Mouse (Mus musculus): ENCODE measurements around the gene Krt73.

Gene Krt73

DNA sequence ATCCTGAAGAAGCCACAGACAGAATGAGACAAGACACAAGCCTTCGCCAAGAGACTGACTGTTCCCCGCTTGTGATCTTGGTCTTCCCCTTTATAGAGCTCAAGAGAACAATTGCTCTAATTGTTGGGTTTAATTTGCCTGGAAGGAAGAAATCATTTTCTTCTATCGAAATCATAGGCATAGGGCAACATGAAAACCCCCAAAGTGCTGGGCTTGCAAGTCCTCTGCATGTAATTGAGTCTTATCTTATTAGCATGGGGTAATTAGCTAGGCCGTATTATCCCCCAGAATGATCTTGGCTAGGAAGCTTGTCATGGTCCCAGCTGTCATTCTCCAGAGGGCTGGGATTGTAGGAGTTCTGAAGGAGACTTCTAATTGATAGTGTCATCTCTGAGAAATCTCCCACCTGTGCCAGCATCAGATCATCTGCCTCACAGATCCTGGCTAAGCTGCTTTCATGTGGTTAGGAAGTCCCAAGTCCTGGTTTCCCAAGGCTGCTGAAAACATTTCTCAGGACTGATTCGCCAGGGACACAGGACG lies at the start of gene Krt73:
TSS of gene Krt73 (minus strand) at position 51 of the 540 bp plus-strand sequence.
- DNase-seq (ENCODE audit: low read depth, low spot score), result no peak

DNA sequence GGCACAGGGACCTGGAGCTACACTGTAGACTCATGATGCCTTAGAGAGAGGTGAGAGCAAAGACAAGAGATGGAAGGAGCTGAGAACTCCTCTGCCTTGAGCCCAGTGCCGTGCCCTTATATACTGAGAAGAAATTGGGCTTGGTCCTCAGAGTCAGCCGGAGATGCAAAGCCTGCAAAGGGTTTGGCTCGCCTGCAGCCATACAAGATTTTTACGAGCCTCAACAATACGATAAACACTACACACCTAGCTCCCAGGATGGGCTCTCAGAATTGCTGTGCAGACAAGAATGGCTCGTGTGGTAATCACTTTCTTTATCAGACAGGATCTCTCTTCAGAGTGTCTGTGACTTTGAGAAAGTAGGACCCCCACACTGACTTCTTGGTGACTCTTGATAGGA lies 48.5 kb upstream of the Krt73 start, which contains the start of gene Krt1:
TSS of gene Krt1 (minus strand) at position 101 of the 400 bp plus-strand sequence.
- no peak for DNase-seq (ENCODE audit: low read depth, low spot score)

DNA sequence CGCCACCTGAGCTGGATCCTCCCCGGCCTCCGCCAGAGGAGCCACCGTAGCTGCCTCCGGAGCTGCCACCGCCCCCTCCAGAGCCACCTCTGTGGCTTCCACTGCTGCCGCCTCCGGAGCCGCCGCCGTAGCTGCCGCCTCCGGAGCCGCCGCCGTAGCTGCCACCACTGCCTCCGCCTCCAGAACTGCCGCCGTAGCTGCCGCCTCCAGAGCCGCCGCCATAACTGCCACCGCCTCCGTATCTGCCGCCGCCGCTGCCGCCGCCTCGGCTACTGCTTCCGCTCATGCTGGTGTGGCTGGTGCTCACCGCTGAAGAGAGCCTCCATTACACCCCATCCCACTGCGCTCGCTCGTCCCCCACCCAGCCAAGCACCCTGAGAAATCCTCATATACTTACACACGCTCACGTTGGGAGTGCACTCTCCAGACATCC lies 43.8 kb upstream of the Krt73 start:
- peak; percentile 4 for DNase-seq (ENCODE audit: low read depth, low spot score)

DNA sequence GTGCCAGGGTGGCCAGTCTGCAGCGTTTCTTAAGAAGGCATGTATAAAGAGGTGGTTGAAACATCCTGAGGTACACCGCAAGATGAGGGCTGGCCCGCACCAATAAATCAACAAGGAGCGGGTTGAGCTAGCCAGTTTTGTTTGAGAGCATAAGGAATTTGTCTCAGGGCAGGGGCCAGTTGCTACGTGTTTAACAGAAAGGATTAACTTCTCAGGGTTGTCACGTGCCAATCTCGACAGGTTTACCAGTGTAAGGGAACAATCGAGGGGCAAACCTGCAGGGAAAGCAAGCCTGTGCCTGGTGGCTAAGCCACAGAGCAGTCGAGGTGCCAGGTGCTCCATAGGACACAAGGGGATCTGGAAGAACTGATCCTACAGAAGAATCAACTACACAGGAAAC lies 41.0 kb upstream of the Krt73 start:
- DNase-seq (ENCODE audit: low read depth, low spot score), result no peak

DNA sequence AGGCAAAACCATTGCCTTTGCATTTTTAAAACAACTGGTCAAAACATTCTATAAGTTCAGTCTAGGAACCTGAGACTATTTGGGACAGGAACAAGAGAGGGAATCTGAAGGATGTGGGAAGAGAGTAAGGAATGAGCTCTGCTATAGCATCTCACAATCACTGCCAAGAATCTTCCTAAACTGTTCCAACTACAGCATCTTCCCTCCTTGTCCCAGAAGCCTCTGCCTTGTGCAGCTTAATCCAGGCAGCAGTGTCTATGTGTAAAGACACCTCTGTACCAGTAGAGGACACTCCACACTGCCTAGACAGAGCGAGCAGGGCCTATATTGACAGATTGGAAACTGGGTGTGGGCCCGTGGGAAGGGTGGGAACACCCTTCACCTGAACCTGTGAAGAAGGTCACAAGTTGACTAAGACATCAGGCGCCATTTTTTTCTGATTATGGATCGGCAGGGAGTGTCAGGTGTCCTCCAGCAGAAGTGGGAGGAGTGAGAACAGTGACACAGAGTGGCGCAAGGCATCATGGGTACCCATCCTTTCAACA lies 32.7 kb upstream of the Krt73 start:
- peak; percentile 39 for DNase-seq (ENCODE audit: low read depth, low spot score)

DNA sequence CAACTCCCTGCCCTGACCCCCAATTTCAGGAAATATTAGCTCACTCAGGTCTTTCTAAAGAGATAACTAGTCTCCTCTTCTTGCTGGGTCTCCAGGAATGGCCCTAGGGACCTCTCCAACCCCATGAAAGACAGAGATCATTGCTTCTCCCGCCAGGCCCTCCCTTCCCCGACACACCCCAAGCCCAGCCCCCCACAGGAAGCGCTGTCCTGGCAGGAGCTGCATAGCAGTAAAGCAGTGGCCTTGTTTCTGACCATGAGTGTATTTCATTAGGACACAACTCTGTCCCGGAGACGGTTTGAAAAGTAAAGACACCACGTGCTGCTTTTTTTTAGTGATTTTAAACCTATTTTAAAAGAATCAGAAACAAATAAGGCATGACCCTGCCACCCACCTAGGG lies 31.0 kb upstream of the Krt73 start:
- DNase-seq (ENCODE audit: low read depth, low spot score), result no peak

DNA sequence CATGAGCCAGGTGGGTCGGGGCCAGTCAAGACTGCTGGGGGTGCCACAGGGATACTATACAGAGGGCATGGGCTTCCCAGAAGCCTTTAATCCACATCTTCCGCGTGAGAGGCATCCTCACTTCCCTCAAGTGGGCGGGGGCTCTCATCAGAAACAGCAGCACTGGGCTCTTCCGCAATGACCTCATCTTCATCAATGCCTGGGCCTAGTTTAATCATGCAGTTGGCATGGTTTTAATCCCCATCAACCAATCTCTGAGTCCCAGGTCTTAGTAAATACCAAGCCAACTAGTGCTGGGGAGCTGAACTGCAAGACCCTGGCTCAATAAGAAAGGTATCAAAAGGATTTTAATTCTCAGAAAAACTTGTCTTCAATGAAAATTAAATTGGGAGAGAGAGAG lies 27.3 kb upstream of the Krt73 start:
- no peak for DNase-seq (ENCODE audit: low read depth, low spot score)

DNA sequence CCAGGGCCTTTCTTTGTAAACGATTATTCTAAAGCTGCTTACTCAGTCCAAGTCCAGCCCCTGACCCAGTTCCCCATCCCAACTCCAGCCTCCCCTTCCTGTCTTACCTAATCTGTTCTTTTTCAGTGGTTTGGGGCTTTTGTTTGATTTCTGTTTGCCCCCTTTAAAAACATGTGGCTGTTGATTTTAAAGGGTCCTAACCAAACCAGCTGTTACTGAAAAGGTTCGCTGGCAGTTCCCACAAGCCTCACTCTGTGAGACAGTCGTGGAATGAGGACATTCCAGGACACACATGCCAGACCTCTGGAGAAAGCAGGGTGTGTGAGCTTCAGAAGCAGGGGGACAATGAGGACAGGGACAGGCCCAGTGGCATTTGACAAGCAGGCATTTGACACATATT lies 19.6 kb upstream of the Krt73 start:
- DNase-seq (ENCODE audit: low read depth, low spot score), result no peak

DNA sequence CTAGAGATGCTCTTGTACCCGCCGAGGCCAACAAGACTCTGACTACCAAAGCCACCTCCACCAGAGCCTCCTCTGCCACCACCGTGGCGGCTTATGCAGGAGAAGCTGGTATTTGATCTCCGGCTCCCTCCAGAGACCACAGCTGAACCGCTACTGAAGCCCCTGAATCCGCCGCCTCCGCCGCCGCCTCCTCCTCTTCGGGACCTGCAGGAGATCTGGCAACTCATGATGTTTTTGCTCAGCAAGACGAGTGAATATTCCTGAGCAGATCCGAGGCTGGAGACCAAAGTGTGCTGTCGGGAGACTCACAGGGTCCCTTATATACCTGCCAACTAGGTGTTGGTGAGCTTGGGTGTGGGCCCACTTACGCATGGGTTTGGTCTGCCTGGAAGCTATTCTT lies 15.7 kb upstream of the Krt73 start, which contains the start of gene Krt2:
TSS of gene Krt2 (minus strand) at position 295 of the 400 bp plus-strand sequence.
- DNase-seq (ENCODE audit: low read depth, low spot score), result no peak

DNA sequence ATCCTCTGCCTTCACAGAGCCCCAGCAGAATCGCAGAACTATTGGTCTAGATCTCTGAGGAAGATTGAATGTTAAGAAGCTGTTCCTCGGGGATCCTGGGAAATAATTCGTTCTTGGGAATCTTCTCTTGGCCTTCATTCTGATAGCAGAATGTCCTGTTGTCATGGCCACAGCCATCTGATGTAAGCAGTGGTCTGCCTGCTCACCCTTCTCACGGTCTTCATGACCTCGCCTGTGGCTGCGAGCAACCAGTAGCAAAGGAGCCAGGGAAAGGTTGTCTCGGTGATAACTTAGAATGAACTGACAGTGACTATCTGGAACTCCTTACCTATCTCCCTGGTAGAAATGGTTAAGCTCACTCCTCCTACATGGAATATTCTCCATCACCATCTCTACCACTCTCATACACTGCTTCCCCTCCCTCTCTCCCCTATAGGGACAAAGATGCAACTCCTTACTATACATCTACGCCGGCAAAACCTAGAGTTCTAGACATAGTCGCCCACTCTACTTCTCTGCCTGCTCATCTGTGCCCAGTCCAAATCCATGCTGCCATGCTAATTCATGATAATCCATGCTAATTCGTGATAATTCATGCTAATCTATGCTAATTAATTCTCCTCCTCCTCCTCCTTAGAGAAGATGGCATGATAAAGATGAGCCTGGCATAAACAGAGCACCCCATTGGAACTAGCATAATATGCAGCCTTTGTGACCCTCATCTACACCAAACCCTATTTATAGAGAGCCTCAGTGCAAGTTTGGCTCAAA lies 1.1 kb upstream of the Krt73 start:
- no peak for DNase-seq (ENCODE audit: low read depth, low spot score)

DNA sequence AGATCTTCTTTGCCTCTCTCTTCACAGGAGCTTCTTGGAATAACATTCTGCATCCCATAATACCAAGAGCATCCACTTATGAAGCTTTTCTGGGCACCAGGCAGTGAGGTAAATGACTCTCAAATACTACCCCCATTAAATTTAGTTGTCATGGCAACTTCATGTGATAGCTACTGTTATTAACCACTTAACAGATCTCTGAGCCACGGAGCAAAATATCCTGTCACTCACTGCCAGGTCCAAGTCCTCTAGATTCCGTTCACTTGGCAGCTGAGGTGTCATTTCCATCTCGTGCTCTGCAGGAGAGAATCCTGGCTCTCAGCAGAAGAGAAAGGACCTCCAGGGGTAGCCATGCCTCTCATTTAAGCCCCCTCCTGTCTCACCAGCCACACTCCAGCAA lies 11.3 kb downstream of the Krt73 start:
- DNase-seq (ENCODE audit: low read depth, low spot score), result no peak

DNA sequence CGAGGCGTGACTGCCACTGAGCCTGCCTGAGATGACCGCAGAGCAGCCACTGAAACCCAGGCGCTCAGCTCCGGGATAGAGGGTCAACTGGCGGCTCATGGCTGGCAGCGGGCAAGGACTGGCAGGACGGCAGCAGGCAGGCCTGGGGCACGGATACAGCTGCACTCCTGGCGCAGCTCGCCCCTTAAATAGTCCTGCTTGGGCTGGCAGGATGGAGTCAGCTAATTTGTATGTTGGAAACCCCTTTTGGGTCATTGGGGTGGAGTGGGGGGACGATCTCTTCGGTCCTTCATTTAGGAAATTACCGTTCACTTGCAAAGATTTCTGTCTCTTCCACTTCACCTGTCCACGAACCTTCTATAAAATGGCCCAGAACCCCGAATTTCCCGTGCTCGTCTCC lies 15.8 kb downstream of the Krt73 start, which contains the start of gene Krt72:
TSS of gene Krt72 (minus strand) at position 101 of the 400 bp plus-strand sequence.
- DNase-seq (ENCODE audit: low read depth, low spot score), result no peak

DNA sequence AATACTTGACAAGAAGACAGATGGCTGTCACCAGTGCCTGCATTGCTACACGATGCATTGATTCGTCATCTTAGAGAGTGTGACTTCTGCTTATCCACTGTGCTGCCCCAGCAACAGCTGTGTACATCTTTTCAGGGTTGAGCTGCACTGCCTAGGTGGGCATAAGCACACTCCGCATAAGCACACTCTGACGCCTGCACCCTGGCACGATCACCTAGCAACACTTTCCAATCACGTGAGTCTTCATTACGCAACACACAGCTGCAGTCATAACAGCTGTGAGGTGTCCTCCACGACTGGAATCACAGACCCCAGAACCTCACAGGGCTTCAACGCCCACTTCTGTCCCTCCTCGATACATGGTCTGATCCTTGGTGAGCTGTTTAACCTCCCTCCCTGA lies 28.7 kb downstream of the Krt73 start:
- DNase-seq (ENCODE audit: low read depth, low spot score), result peak; percentile 5

DNA sequence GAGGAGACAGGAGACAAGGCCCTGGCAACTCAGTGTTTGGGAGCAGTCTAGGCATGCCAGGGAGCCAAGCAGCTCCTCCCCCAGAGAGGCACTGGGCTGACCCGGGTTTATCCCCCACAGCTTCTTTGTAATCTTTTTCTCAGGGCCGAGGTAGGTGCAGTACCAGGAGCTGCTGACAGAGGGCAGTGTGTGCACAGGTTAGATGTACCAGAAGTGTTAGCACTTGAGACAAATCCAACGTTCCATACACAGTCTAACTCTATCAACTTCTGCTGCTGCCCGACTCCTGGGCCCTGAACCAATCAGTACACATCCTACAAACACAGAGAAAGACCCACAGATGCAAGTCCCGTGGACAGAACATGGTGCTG lies 29.4 kb downstream of the Krt73 start:
- peak; percentile 73 for DNase-seq (ENCODE audit: low read depth, low spot score)

DNA sequence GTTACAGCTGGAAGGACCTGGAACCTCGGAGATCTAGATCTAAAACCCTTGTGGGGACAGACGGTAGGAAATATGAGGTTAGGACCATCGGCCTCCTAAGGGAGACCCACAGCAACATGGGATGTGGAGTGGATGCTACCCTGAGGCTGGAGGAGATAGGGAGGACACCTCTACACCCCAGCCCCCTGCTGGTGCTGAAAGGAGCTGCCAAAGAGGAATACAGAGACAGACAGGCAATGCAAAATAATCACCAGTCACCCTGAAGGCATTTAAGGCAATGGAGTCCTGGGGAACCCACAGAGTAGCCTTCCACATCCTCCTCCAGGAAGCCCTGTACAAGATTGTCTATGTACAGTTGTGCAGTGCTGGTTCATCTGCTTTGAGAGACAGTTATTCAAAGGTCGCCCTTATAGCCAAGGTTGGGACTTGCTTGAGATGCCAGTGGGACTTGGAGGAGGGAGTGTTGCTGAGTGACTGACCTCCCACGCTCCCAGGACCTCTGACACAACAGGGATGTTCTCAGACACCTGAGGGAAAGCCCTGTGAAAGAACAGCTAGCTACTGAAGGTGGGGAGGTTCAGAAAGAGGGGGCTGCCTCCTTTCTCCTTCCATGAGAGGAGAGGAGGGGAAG lies 30.0 kb downstream of the Krt73 start:
- DNase-seq (ENCODE audit: low read depth, low spot score), result peak; percentile 45

DNA sequence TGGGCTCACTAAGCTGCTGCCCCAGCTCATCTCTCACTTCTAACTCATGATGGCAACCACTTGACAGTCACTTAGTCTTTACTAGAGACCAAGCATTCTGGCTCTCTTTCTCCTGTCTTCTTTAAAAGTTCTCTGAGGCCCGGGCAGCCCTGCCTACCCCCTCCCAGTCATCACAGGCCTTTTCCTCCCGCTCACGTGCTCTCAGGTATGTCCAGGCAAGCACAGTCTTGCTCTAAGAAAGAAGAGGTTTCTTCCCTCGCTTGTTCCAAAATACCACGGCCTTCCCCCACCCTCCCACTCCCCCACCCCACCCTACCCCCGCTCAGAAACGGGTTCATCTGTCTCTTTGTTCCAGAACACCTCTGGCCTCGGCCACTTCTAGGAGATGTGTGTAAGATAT lies 31.9 kb downstream of the Krt73 start:
- DNase-seq (ENCODE audit: low read depth, low spot score), result no peak
